Mouse (Mus musculus): Measurements from ENCODE around the gene Tldc2. TPM values are rescaled to one million over a fixed set of nuclear protein-coding genes. Genes with fewer than 3 reads are reported as not detected.
A peak's percentile ranks its signal among the peaks of the same experiment; 100 is the strongest.

Gene Tldc2
- polyA plus RNA-seq, 1 experiment from 2014 or later: not detected

GRCm38 (mm10) chr2:157052448-157052847 lies 34.4 kb upstream of the Tldc2 start:
- Histone ChIP-seq H3K4me1 (replicated peaks) (peaks cover 59% of the 10 kb centered on the region), H3K9me3 (replicated peaks) (no peaks in the 10 kb centered on the region), H3K9ac (no peak overlapping the region), H3K27ac (peak overlapping the region; percentile 10; the same call in 1 of the 2 replicates), H3K4me3 (no peak overlapping the region), H3K27me3 (no peaks in the 10 kb centered on the region), H3K36me3 (peaks cover 23% of the 10 kb centered on the region), H3K4me2 (no peak overlapping the region)
- ATAC-seq (replicated peaks; ENCODE audit: insufficient number of reproducible peaks, insufficient read depth, low FRiP score, low read depth): no peak
- WGBS: 50% methylated on average over 8 of the region's 8 CpGs

- Histone ChIP-seq H3K4me3 (no peak overlapping the region), H3K36me3 (peaks cover 24% of the 10 kb centered on the region), H3K27ac (no peak overlapping the region), H3K9me3 (replicated peaks) (no peaks in the 10 kb centered on the region), H3K27me3 (no peaks in the 10 kb centered on the region), H3K4me1 (replicated peaks) (peaks cover 66% of the 10 kb centered on the region), H3K9ac (no peak overlapping the region), H3K4me2 (no peak overlapping the region)
- no peak for ATAC-seq (replicated peaks; ENCODE audit: insufficient number of reproducible peaks, insufficient read depth, low FRiP score, low read depth)
- 93% methylated on average over 5 of the region's 5 CpGs for WGBS
Observed at GRCm38 (mm10) chr2:157053124-157053523, 33.7 kb upstream of the Tldc2 start.

- Histone ChIP-seq H3K36me3 (peaks cover 24% of the 10 kb centered on the region), H3K27ac (peak overlapping the region; percentile 89), H3K4me3 (no peak overlapping the region), H3K9ac (no peak overlapping the region), H3K27me3 (no peaks in the 10 kb centered on the region), H3K4me2 (no peak overlapping the region), H3K4me1 (replicated peaks) (peaks cover 71% of the 10 kb centered on the region), H3K9me3 (replicated peaks) (no peaks in the 10 kb centered on the region)
- ATAC-seq (replicated peaks; ENCODE audit: insufficient number of reproducible peaks, insufficient read depth, low FRiP score, low read depth): no peak
- WGBS: 70% methylated on average over 4 of the region's 4 CpGs
Observed at GRCm38 (mm10) chr2:157053787-157054186, 33.1 kb upstream of the Tldc2 start.

- peak; percentile 11; the same call in 1 of the 2 replicates for ATAC-seq (replicated peaks; ENCODE audit: insufficient number of reproducible peaks, insufficient read depth, low FRiP score, low read depth)
- WGBS: 50% methylated on average over 8 of the region's 8 CpGs
- Histone ChIP-seq H3K27ac (peak overlapping the region; percentile 89), H3K9me3 (replicated peaks) (no peaks in the 10 kb centered on the region), H3K4me2 (0 out of 2 replicates have a peak overlapping the region, but pooled peaks have one; percentile 5), H3K36me3 (peaks cover 25% of the 10 kb centered on the region), H3K4me3 (no peak overlapping the region), H3K27me3 (no peaks in the 10 kb centered on the region), H3K4me1 (replicated peaks) (peaks cover 73% of the 10 kb centered on the region), H3K9ac (no peak overlapping the region)
Observed at GRCm38 (mm10) chr2:157054297-157054696, 32.6 kb upstream of the Tldc2 start.

GRCm38 (mm10) chr2:157054816-157055215 lies 32.0 kb upstream of the Tldc2 start:
- Histone ChIP-seq H3K36me3 (peaks cover 30% of the 10 kb centered on the region), H3K4me3 (no peak overlapping the region), H3K27ac (peak overlapping the region; percentile 89), H3K4me1 (replicated peaks) (peaks cover 72% of the 10 kb centered on the region), H3K4me2 (0 out of 2 replicates have a peak overlapping the region, but pooled peaks have one; percentile 5), H3K9ac (no peak overlapping the region), H3K27me3 (no peaks in the 10 kb centered on the region), H3K9me3 (replicated peaks) (no peaks in the 10 kb centered on the region)
- peak; percentile 58 for ATAC-seq (replicated peaks; ENCODE audit: insufficient number of reproducible peaks, insufficient read depth, low FRiP score, low read depth)
- WGBS: 39% methylated on average over 5 of the region's 5 CpGs

GRCm38 (mm10) chr2:157055721-157056120 lies 31.1 kb upstream of the Tldc2 start:
- H3K4me3 ChIP-seq: no peak overlapping the region
- H3K36me3 ChIP-seq: peaks cover 34% of the 10 kb centered on the region
- WGBS: 89% methylated on average over 6 of the region's 6 CpGs
- peaks cover 67% of the 10 kb centered on the region for H3K4me1 ChIP-seq (replicated peaks)
- H3K27me3 ChIP-seq: no peaks in the 10 kb centered on the region
- H3K9ac ChIP-seq: no peak overlapping the region
- peak overlapping the region; percentile 89 for H3K27ac ChIP-seq
- no peaks in the 10 kb centered on the region for H3K9me3 ChIP-seq (replicated peaks)
- no peak for ATAC-seq (replicated peaks; ENCODE audit: insufficient number of reproducible peaks, insufficient read depth, low FRiP score, low read depth)
- no peak overlapping the region for H3K4me2 ChIP-seq

GRCm38 (mm10) chr2:157057186-157057585 lies 29.7 kb upstream of the Tldc2 start:
- H3K27ac ChIP-seq: no peak overlapping the region
- no peaks in the 10 kb centered on the region for H3K27me3 ChIP-seq
- H3K4me1 ChIP-seq (replicated peaks): peaks cover 57% of the 10 kb centered on the region
- ATAC-seq (replicated peaks; ENCODE audit: insufficient number of reproducible peaks, insufficient read depth, low FRiP score, low read depth): no peak
- H3K9ac ChIP-seq: no peak overlapping the region
- no peaks in the 10 kb centered on the region for H3K9me3 ChIP-seq (replicated peaks)
- peaks cover 32% of the 10 kb centered on the region for H3K36me3 ChIP-seq
- 77% methylated on average over 3 of the region's 3 CpGs for WGBS
- no peak overlapping the region for H3K4me3 ChIP-seq
- H3K4me2 ChIP-seq: no peak overlapping the region

- no peak overlapping the region for H3K4me3 ChIP-seq
- no peak overlapping the region; the same call in 1 of the 2 replicates for H3K4me2 ChIP-seq
- H3K27ac ChIP-seq: peak overlapping the region; percentile 80
- ATAC-seq (replicated peaks; ENCODE audit: insufficient number of reproducible peaks, insufficient read depth, low FRiP score, low read depth): no peak
- no peak overlapping the region for H3K9ac ChIP-seq
- WGBS: 92% methylated on average over 4 of the region's 4 CpGs
- H3K4me1 ChIP-seq (replicated peaks): peaks cover 53% of the 10 kb centered on the region
- no peaks in the 10 kb centered on the region for H3K9me3 ChIP-seq (replicated peaks)
- no peaks in the 10 kb centered on the region for H3K27me3 ChIP-seq
- H3K36me3 ChIP-seq: peaks cover 26% of the 10 kb centered on the region
Observed at GRCm38 (mm10) chr2:157057758-157058157, 29.1 kb upstream of the Tldc2 start.

- Histone ChIP-seq H3K36me3 (peaks cover 21% of the 10 kb centered on the region), H3K4me2 (peak overlapping the region; percentile 41), H3K9me3 (replicated peaks) (no peaks in the 10 kb centered on the region), H3K4me1 (replicated peaks) (peaks cover 60% of the 10 kb centered on the region), H3K9ac (peak overlapping the region; percentile 23; the same call in 1 of the 2 replicates), H3K27ac (peak overlapping the region; percentile 80), H3K4me3 (peak overlapping the region; percentile 1; the same call in 1 of the 2 replicates), H3K27me3 (no peaks in the 10 kb centered on the region)
- ATAC-seq (replicated peaks; ENCODE audit: insufficient number of reproducible peaks, insufficient read depth, low FRiP score, low read depth): peak; percentile 66
- 18% methylated on average over 18 of the region's 18 CpGs for WGBS
Observed at GRCm38 (mm10) chr2:157058342-157058998, 28.4 kb upstream of the Tldc2 start.

- no peaks in the 10 kb centered on the region for H3K27me3 ChIP-seq
- H3K9me3 ChIP-seq (replicated peaks): no peaks in the 10 kb centered on the region
- WGBS: 68% methylated on average over 8 of the region's 8 CpGs
- H3K4me2 ChIP-seq: 0 out of 2 replicates have a peak overlapping the region, but pooled peaks have one; percentile 41
- H3K27ac ChIP-seq: peak overlapping the region; percentile 80
- H3K4me3 ChIP-seq: no peak overlapping the region
- no peak for ATAC-seq (replicated peaks; ENCODE audit: insufficient number of reproducible peaks, insufficient read depth, low FRiP score, low read depth)
- no peak overlapping the region for H3K9ac ChIP-seq
- peaks cover 16% of the 10 kb centered on the region for H3K36me3 ChIP-seq
- H3K4me1 ChIP-seq (replicated peaks): peaks cover 63% of the 10 kb centered on the region
Observed at GRCm38 (mm10) chr2:157059166-157059565, 27.7 kb upstream of the Tldc2 start.

GRCm38 (mm10) chr2:157060037-157060436 lies 26.8 kb upstream of the Tldc2 start:
- Histone ChIP-seq H3K9ac (no peak overlapping the region), H3K4me3 (no peak overlapping the region), H3K4me2 (no peak overlapping the region), H3K36me3 (peaks cover 15% of the 10 kb centered on the region), H3K27ac (no peak overlapping the region), H3K27me3 (no peaks in the 10 kb centered on the region), H3K9me3 (replicated peaks) (no peaks in the 10 kb centered on the region), H3K4me1 (replicated peaks) (peaks cover 63% of the 10 kb centered on the region)
- WGBS: 93% methylated on average over 14 of the region's 14 CpGs
- no peak for ATAC-seq (replicated peaks; ENCODE audit: insufficient number of reproducible peaks, insufficient read depth, low FRiP score, low read depth)

All from heart, embryonic 15.5 days (tissue).